Mouse (Mus musculus): ENCODE measurements around the gene Glt6d1.

GRCm38 (mm10) chr2:25852626-25853025 lies 37.0 kb upstream of the Glt6d1 start:
- TF ChIP-seq GATA1 (IDR thresholded peaks at IDR 0.05; ENCODE audit: low read depth, low read length) (no peak), MAX (IDR thresholded peaks at IDR 0.05; ENCODE audit: low read length) (no peak), CTCF (IDR thresholded peaks at IDR 0.05 in 2 of 3, conservative IDR thresholded peaks at IDR 0.05 in 1 of 3; ENCODE audit: control insufficient read depth in 1 of 3, insufficient read depth in 1 of 3, low read depth in 2 of 3, low read length in 3 of 3, poor library complexity in 1 of 3, severe bottlenecking in 1 of 3) (no peak), POLR2AphosphoS2 (IDR thresholded peaks at IDR 0.05; ENCODE audit: low read length) (no peak), HCFC1 (IDR thresholded peaks at IDR 0.05; ENCODE audit: low read depth, low read length) (no peak), TCF12 (IDR thresholded peaks at IDR 0.05; ENCODE audit: low read depth, low read length) (no peak), KAT2A (conservative IDR thresholded peaks at IDR 0.05; ENCODE audit: low read depth, low read length) (no peak)

Measured in MEL (cell line).